Mouse (Mus musculus) embryonic facial prominence, embryonic 15.5 days (tissue): ENCODE measurements around the gene Zkscan3. TPM values are rescaled to one million over a fixed set of nuclear protein-coding genes. Genes with fewer than 3 reads are reported as not detected.
"Not testable (repeated sequence)": the region's sequence is repeated elsewhere in the genome, so short reads cannot be mapped to it uniquely, and the experiment has no call there.

Source experiments
- ATAC-seq: fragments of 200-750 bp; cut with Nextera tagmentation; 2 replicates; pipeline ENCODE4 v1.8.0; 2017; ENCODE audit warnings: low read depth, moderate TSS enrichment; ENCODE audit not compliant: insufficient number of reproducible peaks, low FRiP score, low TSS enrichment
- H3K27ac ChIP-seq: fragments of 300-500 bp; sonication (generic); replicated peaks from 2 replicates; pipeline ENCODE4 v1.5.1; 2015; ENCODE audit warnings: mild to moderate bottlenecking, inconsistent platforms
- H3K27me3 ChIP-seq: fragments of 300-500 bp; sonication (generic); 2 replicates; pipeline ENCODE4 v1.6.1; 2015; ENCODE audit warnings: inconsistent platforms
- H3K36me3 ChIP-seq: fragments of 300-500 bp; sonication (generic); 2 replicates; pipeline ENCODE4 v1.6.1; 2015; ENCODE audit warnings: mild to moderate bottlenecking, inconsistent platforms
- H3K4me1 ChIP-seq: fragments of 300-500 bp; sonication (generic); 2 replicates; pipeline ENCODE4 v1.6.1; 2015; ENCODE audit warnings: inconsistent platforms
- H3K4me2 ChIP-seq: fragments of 300-500 bp; sonication (generic); replicated peaks from 2 replicates; pipeline ENCODE4 v1.6.1; 2015; ENCODE audit warnings: mild to moderate bottlenecking, inconsistent platforms
- H3K4me3 ChIP-seq: fragments of 300-500 bp; sonication (generic); replicated peaks from 2 replicates; pipeline ENCODE4 v1.5.1; 2015; ENCODE audit warnings: mild to moderate bottlenecking, inconsistent platforms
- H3K9ac ChIP-seq: fragments of 300-500 bp; sonication (generic); 2 replicates; pipeline ENCODE4 v1.6.1; 2015; ENCODE audit warnings: inconsistent platforms
- H3K9me3 ChIP-seq: fragments of 300-500 bp; sonication (generic); replicated peaks from 2 replicates; pipeline ENCODE4 v1.6.1; 2016; ENCODE audit warnings: inconsistent platforms
- WGBS: fragments of 180-500 bp; shearing (Covaris S2); methylation state at CpG from one replicate; pipeline ENCODE4 v1.1.7; 2015; 5-methylcytosine and 5-hydroxymethylcytosine counted together
- polyA plus RNA-seq: library from polyadenylated mRNA; unstranded; fragments of >200 nt; fragmentation: Nextera tagmentation; extraction: Ambion mirVana; gene quantifications from 2 replicates; pipeline ENCODE4 v1.2.1, GENCODE M21; 2015

Zkscan3 gene
- polyA plus RNA-seq, 1 experiment from 2014 or later = 86.6 TPM

DNA sequence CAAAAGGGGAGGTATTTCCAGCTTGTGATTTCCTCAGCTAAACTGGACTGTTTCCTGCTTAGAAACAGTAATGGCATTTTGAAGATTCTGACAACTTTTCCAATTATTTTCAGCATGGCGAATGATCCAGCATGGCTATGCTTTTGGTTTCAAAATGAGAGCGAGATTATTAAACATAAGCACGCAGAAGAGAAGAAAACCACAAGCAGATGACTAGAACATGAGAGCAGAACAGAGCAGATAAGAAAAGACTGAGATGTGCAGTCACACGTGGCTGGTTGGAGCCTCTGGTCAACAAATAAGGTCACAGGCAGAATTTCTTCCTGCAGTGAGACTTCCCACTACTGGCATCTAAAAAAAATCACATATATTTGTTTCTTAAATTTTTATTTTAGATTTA is 12.7 kb upstream of the Zkscan3 start:
- Histone ChIP-seq H3K9ac (no peak overlapping the region), H3K27me3 (no peaks in the 10 kb centered on the region), H3K4me1 (0 out of 2 replicates have a peak, but pooled peaks cover 4% of the 10 kb centered on the region), H3K4me3 (no peak overlapping the region), H3K4me2 (no peak overlapping the region), H3K36me3 (no peaks in the 10 kb centered on the region), H3K9me3 (no peaks in the 10 kb centered on the region), H3K27ac (no peak overlapping the region)
- no peak for ATAC-seq
- WGBS = 70% methylated on average over 4 of the region's 4 CpGs

GRCm38 (mm10) chr13:21414231-21415212 is 12.0 kb upstream of the Zkscan3 start:
- H3K4me1 ChIP-seq = 0 out of 2 replicates have a peak, but pooled peaks cover 4% of the 10 kb centered on the region
- no peak overlapping the region for H3K4me3 ChIP-seq
- ATAC-seq = no peak
- WGBS = 65% methylated on average over 15 of the region's 15 CpGs
- H3K27me3 ChIP-seq = no peaks in the 10 kb centered on the region
- H3K9me3 ChIP-seq = no peaks in the 10 kb centered on the region
- no peak overlapping the region for H3K4me2 ChIP-seq
- H3K36me3 ChIP-seq = no peaks in the 10 kb centered on the region
- H3K27ac ChIP-seq = no peak overlapping the region
- H3K9ac ChIP-seq = no peak overlapping the region

- peak overlapping the region; percentile 58 for H3K9ac ChIP-seq
- no peaks in the 10 kb centered on the region for H3K27me3 ChIP-seq
- no peaks in the 10 kb centered on the region for H3K9me3 ChIP-seq
- peaks cover 8% of the 10 kb centered on the region; the same call in 1 of the 2 replicates for H3K4me1 ChIP-seq
- H3K36me3 ChIP-seq = no peaks in the 10 kb centered on the region
- 49% methylated on average over 11 of the region's 11 CpGs for WGBS
- peak overlapping the region; percentile 88 for H3K27ac ChIP-seq
- H3K4me3 ChIP-seq = peak overlapping the region; percentile 57
- peak overlapping the region; percentile 75 for H3K4me2 ChIP-seq
- no peak for ATAC-seq
Observed at GRCm38 (mm10) chr13:21408805-21409459, 6.4 kb upstream of the Zkscan3 start.

DNA sequence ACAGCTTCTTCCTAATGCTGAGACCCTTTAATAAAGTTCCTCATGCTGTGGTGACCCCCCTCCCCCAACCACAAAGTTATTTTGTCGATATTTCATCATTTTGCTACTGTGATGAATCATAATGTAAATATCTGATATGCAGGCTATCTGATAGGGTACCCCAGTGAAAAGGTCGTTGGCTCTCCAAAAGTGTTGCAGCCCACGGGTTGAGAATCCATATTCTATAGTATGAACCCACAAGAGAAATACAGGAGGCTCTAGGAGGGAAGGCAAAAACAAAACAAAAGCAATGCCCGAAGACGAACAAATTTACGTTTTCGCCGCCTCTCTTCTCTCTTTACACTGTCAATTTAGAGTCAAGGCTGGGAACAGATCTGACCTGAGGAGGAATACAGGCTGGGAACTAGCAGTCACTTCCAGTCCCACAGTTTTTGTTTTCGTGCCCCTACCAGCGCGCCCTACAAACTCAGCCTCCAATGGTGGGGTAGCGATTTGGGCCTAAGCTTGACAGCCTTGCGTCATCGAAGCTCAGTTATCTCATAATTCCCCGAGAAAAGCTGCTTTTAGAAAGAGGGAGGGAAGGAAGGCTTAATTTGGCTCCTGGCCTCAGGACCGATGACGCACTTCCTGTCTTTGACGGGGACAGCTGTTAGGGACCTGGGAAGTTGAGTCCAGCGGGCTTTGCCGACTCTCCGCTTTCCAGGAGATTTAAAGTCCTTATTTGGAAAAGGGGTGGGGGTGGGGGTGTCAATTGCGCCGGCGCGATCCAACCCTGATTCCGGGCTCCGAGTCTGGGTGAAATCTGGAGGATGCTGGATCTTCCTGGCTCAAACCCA is 5.6 kb upstream of the Zkscan3 start:
- peak overlapping the region; percentile 58 for H3K9ac ChIP-seq

DNA sequence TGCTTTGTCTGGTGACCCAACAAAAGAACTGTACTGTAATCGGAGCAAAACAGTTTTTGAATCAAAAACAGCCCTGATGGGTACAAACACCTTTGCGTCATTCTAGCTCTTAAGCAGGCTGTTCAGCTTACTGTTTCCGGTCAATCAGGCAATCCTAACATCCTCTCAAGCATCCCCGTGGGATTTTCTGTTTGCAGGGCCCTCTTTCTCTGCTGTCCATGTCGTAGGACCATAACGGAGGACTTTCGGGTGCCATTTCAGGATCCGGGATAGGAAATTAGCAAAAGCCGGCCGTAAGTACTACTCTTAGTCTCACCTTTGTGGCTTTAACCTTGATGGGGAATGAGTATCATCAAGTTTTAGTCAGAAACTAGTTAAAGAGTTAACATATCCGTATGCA is 4.8 kb upstream of the Zkscan3 start:
- Histone ChIP-seq H3K27ac (no peak overlapping the region), H3K4me3 (no peak overlapping the region; the same call in 1 of the 2 replicates), H3K9me3 (no peaks in the 10 kb centered on the region), H3K4me1 (peaks cover 8% of the 10 kb centered on the region; the same call in 1 of the 2 replicates), H3K9ac (no peak overlapping the region), H3K36me3 (no peaks in the 10 kb centered on the region), H3K27me3 (no peaks in the 10 kb centered on the region), H3K4me2 (peak overlapping the region; percentile 75)
- ATAC-seq = no peak
- 73% methylated on average over 11 of the region's 11 CpGs for whole genome bisulfite sequencing

More for the DNA sequence above, 5.6 kb upstream of the Zkscan3 start:
- 2% methylated on average over 27 of the region's 27 CpGs for WGBS
- Histone ChIP-seq H3K27me3 (no peaks in the 10 kb centered on the region), H3K27ac (peak overlapping the region; percentile 88), H3K9me3 (no peaks in the 10 kb centered on the region), H3K4me2 (peak overlapping the region; percentile 75), H3K4me1 (peaks cover 8% of the 10 kb centered on the region; the same call in 1 of the 2 replicates), H3K36me3 (no peaks in the 10 kb centered on the region), H3K4me3 (peak overlapping the region; percentile 57)
- ATAC-seq = peak; percentile 92

DNA sequence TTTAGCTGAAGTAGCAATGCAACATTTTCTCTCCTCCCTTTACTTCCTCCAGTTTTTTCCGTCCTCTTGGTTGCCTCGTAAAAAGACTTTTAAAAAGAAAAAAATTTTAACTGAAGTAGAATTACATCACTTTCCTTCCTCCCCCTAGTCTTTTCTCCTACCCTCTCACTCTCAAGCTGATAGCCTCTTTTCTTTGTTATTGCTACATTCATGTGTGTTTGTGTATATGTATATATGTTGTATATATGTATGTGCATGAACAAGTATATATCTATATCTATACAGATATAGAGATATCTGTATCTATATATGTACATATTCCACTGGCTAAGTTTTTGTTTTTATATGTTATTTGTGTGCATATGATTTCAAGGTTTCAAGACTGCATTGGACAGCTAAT is 293 bp upstream of the Zkscan3 start:
- ATAC-seq = no peak
- peak overlapping the region; percentile 52 for H3K4me2 ChIP-seq
- peak overlapping the region; percentile 89 for H3K4me3 ChIP-seq
- WGBS = 0% methylated on average over 2 of the region's 2 CpGs
- no peaks in the 10 kb centered on the region for H3K27me3 ChIP-seq
- H3K9ac ChIP-seq = peak overlapping the region; percentile 81
- peaks cover 16% of the 10 kb centered on the region for H3K4me1 ChIP-seq
- peak overlapping the region; percentile 66; the same call in 1 of the 2 replicates for H3K27ac ChIP-seq
- H3K36me3 ChIP-seq = peaks cover 12% of the 10 kb centered on the region
- H3K9me3 ChIP-seq = no peaks in the 10 kb centered on the region

DNA sequence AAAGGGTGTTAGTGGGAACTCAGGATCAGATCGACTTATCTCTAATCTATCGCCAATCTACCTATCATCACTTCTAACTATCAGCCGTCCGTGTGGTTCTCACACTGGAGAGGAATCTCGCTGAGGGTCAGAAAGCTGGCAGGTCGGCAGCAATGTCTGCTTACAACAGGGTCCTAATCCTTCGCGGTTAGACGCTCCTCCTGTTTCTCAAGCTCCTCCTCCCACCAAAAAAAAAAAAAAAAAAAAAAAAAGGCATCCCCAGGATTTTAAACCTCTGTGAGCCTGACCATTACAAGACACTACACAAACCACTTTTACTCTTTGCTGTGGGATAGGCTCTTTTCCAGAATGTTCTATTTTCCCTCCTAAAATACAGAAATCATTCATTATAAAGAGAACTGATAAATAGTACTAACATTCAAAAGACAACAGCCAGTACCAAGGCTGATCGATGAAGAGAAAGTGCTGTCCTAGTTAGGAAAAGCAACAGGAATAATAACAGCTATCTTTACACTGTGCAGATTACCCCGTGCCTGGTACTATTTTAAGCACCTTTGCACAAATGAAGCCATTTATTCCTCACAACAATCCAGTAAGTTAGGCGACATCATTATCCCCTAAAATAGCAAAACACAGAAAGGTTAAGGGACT is 794 bp downstream of the Zkscan3 start:
- Histone ChIP-seq H3K9ac (peak overlapping the region; percentile 81), H3K27me3 (no peaks in the 10 kb centered on the region), H3K4me2 (peak overlapping the region; percentile 52), H3K4me1 (peaks cover 9% of the 10 kb centered on the region), H3K36me3 (peaks cover 16% of the 10 kb centered on the region), H3K4me3 (peak overlapping the region; percentile 89), H3K9me3 (no peaks in the 10 kb centered on the region), H3K27ac (peak overlapping the region; percentile 66; the same call in 1 of the 2 replicates)
- ATAC-seq = no peak
- 8% methylated on average over 12 of the region's 12 CpGs for WGBS

- no peak for ATAC-seq
- Histone ChIP-seq H3K27ac (no peak overlapping the region), H3K4me1 (peaks cover 9% of the 10 kb centered on the region), H3K4me2 (peak overlapping the region; percentile 52), H3K36me3 (peaks cover 22% of the 10 kb centered on the region), H3K9me3 (no peaks in the 10 kb centered on the region), H3K9ac (no peak overlapping the region), H3K4me3 (peak overlapping the region; percentile 89), H3K27me3 (no peaks in the 10 kb centered on the region)
- WGBS = 71% methylated on average over 3 of the region's 3 CpGs
Observed at GRCm38 (mm10) chr13:21401166-21401565, 1.4 kb downstream of the Zkscan3 start.

- Histone ChIP-seq H3K36me3 (peaks cover 51% of the 10 kb centered on the region), H3K4me1 (peaks cover 9% of the 10 kb centered on the region), H3K4me2 (no peak overlapping the region), H3K9me3 (no peaks in the 10 kb centered on the region), H3K27ac (no peak overlapping the region), H3K9ac (no peak overlapping the region), H3K27me3 (no peaks in the 10 kb centered on the region), H3K4me3 (no peak overlapping the region)
- 80% methylated on average over 2 of the region's 2 CpGs for WGBS
- ATAC-seq = no peak
Observed at GRCm38 (mm10) chr13:21397486-21397885, 5.1 kb downstream of the Zkscan3 start.

DNA sequence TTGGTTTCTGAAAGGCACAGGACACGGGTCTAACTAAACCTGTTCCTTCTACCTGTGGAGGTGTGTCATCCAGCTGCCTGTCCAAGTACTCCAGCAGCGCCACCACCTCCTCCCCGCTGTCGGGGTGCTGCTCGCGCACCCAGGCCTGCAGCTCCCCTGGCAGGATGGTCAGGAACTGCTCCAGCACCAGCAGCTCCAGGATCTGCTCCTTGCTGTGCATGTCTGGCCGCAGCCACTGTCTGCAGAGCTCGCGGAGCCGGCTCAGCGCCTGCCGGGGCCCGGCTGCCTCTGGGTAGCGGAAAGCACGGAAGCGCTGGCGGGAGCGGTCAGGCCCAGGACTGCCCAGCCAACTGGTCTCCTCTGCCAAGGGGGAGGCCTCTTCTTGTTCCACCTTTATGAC is 6.5 kb downstream of the Zkscan3 start:
- H3K4me3 ChIP-seq, ATAC-seq, H3K27ac ChIP-seq, H3K27me3 ChIP-seq, H3K9ac ChIP-seq, H3K4me1 ChIP-seq, H3K9me3 ChIP-seq, H3K4me2 ChIP-seq: not testable (repeated sequence)
- WGBS = 90% methylated on average over 18 of the region's 18 CpGs
- H3K36me3 ChIP-seq = peaks cover 65% of the 10 kb centered on the region
